Mouse (Mus musculus) spleen, adult 2 months (tissue): ENCODE data around the gene Maco1. TPM values are rescaled to one million over a fixed set of nuclear protein-coding genes. Genes with fewer than 3 reads are reported as not detected.
"Not testable (repeated sequence)": the region's sequence is repeated elsewhere in the genome, so short reads cannot be mapped to it uniquely, and the experiment has no call there.

Experiments
- DNase-seq, 2 experiments: peaks; one replicate each; pipeline versions ENCODE4 v3.0.0 to v3.0.0-alpha.2; 2012 to 2021; ENCODE audit warnings: low spot score in 2 of 2, low read depth in 1 of 2
- H3K27ac ChIP-seq: fragments of 200-500 bp; 2 replicates; pipeline ENCODE4 v1.5.1; 2012; ENCODE audit warnings: low read length, inconsistent platforms; ENCODE audit not compliant: insufficient read depth
- H3K27me3 ChIP-seq: fragments of 200-500 bp; 2 replicates; pipeline ENCODE4 v1.6.1; 2012; ENCODE audit warnings: mild to moderate bottlenecking, moderate library complexity, low read length, inconsistent platforms; ENCODE audit not compliant: control insufficient read depth, insufficient read depth
- H3K36me3 ChIP-seq: fragments of 200-500 bp; 2 replicates; pipeline ENCODE4 v1.6.1; 2012; ENCODE audit warnings: mild to moderate bottlenecking, low read length, inconsistent platforms; ENCODE audit not compliant: control insufficient read depth, insufficient read depth
- H3K4me1 ChIP-seq: fragments of 200-500 bp; 2 replicates; pipeline ENCODE4 v1.6.1; 2011; ENCODE audit warnings: inconsistent platforms; ENCODE audit not compliant: control insufficient read depth, insufficient read depth, insufficient read length
- H3K4me3 ChIP-seq: fragments of 200-500 bp; 2 replicates; pipeline ENCODE4 v1.5.1; 2011; ENCODE audit warnings: mild to moderate bottlenecking, inconsistent platforms; ENCODE audit not compliant: insufficient read depth, insufficient read length; ENCODE audit errors: extremely low read depth
- CTCF ChIP-seq: fragments of 200-500 bp; IDR thresholded peaks from 2 replicates; pipeline ENCODE4 v1.5.1; 2011; ENCODE audit warnings: mild to moderate bottlenecking, inconsistent platforms; ENCODE audit not compliant: insufficient read depth, insufficient read length, insufficient replicate concordance; ENCODE audit errors: extremely low read depth
- POLR2A ChIP-seq: fragments of 200-500 bp; IDR thresholded peaks from 2 replicates; pipeline ENCODE4 v1.6.1; 2011; ENCODE audit warnings: low read depth, low read length, inconsistent platforms
- WGBS: fragments of 180-500 bp; shearing (Covaris S2); methylation state at CpG from one replicate; pipeline ENCODE4 v1.1.7; 2018; 5-methylcytosine and 5-hydroxymethylcytosine counted together
- polyA plus RNA-seq: library from polyadenylated mRNA; depleted of rRNA; stranded (reverse); fragments of >200 nt; gene quantifications from 2 replicates; pipeline ENCODE4 v1.2.3, GENCODE M21; 2012

The Maco1 gene
- polyA plus RNA-seq, 1 experiment = 6.5 TPM

DNA sequence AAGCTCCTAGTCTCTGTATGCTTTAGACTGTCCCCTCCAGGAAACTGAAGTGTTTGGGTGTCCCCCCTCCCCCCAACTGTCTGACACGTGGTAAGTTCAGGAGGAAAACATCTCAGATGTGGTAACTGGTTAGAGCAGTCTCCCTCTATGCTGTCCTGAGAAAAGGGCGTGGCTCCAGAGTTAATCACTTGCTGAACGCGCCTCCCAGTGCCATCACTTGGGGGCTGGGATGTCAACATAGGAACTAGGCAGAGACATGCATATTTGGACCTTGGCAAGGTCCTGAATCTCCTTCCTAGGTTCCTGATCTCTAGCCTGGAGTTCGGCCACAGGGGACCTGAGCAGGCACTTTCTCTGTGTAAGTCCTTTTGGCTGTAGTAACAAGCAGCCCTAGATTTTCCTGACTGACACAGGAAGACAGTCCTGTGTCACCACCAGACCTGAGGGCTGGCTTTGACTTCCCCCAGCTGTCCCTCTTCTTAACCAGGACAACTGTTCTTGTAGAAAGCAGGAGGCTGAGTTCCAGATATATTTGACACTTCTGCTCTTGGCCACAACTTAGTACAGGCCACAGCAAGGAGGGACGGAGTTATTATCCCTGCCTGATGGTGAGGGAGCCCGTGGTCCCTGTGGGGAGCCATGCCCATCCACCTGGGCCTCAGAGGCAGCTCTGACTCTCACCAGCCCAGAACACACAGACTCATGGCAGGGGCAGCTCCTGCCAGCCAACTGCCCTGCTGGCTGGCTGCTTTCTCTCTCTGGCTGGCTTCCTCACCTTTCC lies 56.4 kb downstream of the Maco1 start:
- Histone ChIP-seq H3K27me3 (no peaks in the 10 kb centered on the region), H3K36me3 (no peaks in the 10 kb centered on the region), H3K27ac (peak overlapping the region; percentile 62; the same call in 1 of the 2 replicates), H3K4me1 (peaks cover 7% of the 10 kb centered on the region; the same call in 1 of the 2 replicates), H3K4me3 (no peak overlapping the region)
- WGBS = 27% methylated on average over 7 of the region's 7 CpGs
- DNase-seq = peak in 1 of 2 experiments; percentile 32
- no peak for TF ChIP-seq CTCF
- TF ChIP-seq POLR2A = no peak

DNA sequence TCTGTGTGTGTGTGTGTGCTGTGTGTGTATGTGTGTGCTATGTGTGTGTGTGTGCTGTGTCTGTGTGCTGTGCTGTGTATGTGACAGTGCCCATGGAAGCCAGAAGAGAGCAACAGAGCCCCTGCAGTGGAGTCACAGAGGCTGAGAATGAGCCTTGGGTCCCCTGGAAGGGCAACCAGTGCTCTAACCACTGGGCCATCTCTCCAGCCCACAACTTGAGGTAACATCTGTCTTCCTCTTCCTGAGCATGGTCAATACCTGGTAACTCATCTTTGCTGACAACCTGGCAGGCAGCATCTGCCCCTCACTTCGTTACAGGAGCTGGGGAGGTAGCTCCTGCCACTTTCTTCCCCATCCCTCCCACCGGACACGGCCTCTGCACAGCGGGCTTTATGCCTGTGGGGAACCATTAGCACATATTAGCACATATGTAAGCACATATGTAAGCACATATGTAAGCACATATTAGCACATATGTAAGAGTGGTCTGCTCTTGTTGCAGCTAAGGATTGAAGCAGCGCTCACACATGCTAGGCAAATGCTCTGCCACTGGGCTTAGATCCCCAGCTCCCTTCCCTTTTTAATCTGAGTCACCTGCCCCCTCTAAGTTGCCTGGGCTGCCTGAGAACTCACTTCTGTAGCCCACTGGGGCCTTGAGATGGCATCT lies 57.2 kb downstream of the Maco1 start:
- Histone ChIP-seq H3K36me3 (no peaks in the 10 kb centered on the region), H3K27ac (no peak overlapping the region; the same call in 1 of the 2 replicates), H3K4me1 (peaks cover 7% of the 10 kb centered on the region; the same call in 1 of the 2 replicates), H3K4me3 (no peak overlapping the region), H3K27me3 (no peaks in the 10 kb centered on the region)
- no peak for DNase-seq
- TF ChIP-seq CTCF (no peak), POLR2A (no peak)
- WGBS = 46% methylated on average over 5 of the region's 5 CpGs

DNA sequence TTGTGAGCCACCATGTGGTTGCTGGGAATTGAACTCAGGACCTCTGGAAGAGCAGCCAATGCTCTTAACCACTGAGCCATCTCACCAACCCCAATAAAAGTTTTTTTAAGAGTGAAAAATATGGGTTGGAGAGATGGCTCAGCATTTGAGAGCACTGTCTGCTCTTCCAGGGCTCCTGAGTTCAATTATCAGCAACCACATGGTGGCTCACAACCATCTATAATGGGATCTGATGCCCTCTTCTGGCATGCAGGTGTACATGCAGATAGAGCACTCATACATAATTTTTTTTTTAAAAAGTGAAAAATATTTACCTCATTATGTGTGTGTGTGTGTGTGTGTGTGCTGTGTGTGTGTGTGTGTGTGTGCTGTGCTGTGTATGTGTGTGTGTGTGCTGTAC lies 58.2 kb downstream of the Maco1 start:
- H3K27me3 ChIP-seq = not testable (repeated sequence)

DNA sequence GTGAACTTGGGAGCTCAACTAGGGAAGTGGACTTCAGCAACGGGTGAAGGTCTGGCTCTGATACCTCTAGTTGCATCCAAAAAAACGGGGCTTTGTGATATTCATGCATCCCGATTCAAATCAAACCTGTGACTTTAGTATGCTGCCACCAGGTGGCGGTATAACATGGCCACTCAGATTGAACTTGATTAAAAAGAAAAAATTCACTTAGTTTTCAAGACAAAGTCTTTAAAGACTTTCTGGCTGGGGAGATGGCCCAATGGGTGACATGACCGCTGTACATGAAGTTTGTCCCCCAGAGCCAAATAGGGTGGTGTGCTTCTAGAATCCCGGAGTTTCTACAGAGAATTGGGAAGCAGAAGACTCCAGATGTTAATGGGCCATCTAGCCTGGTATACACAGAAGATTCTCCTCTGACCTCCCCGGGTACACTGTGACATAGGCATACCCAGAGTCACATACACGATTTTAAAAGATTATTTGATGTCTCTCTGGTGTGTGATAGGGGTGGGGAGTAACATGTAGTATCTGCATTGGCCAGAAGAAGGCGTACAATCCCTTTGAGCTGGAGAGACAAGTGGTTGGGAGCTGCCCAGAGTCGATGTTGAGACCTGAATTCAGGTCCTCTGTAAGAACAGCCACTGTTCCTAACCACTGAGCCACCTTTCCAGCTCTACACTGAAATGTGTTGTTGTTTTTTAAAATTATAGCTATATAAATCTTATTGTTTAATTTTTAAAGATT lies 59.8 kb downstream of the Maco1 start:
- Histone ChIP-seq H3K4me1 (peaks cover 7% of the 10 kb centered on the region; the same call in 1 of the 2 replicates), H3K36me3 (no peaks in the 10 kb centered on the region), H3K27ac (no peak overlapping the region), H3K4me3 (no peak overlapping the region), H3K27me3 (no peaks in the 10 kb centered on the region)
- peak; percentile 41 to 46 for DNase-seq
- WGBS = 36% methylated on average over 10 of the region's 10 CpGs
- no peak for TF ChIP-seq POLR2A
- peak; percentile 18; the same call in 1 of the 2 replicates for TF ChIP-seq CTCF

More for the DNA sequence above, 58.2 kb downstream of the Maco1 start:
- not testable (repeated sequence) for H3K27ac ChIP-seq, H3K4me1 ChIP-seq, H3K4me3 ChIP-seq, H3K36me3 ChIP-seq, DNase-seq

DNA sequence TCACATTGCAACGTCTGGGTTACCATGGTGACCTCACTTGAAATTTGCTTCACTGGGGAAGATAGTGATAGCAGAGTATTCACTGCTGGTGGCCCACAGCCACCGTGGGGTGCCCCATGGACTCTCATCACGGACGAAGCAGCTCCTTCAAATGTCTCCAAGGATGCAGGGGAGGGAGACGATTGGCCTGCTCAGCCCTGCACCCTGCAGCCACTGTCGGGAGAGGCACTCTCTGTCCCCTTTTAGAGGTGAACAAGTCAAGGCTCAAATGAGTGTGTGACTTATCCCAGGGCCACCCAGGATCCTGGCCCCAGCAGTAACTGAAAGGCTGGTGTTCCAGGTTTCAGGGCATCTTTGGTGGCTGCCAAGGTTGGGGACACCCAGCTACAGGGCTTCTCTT lies 61.4 kb downstream of the Maco1 start:
- Histone ChIP-seq H3K27me3 (no peaks in the 10 kb centered on the region), H3K36me3 (no peaks in the 10 kb centered on the region), H3K4me1 (peaks cover 7% of the 10 kb centered on the region; the same call in 1 of the 2 replicates), H3K4me3 (no peak overlapping the region), H3K27ac (no peak overlapping the region)
- DNase-seq = no peak
- TF ChIP-seq CTCF (no peak), POLR2A (no peak)
- 84% methylated on average over 6 of the region's 6 CpGs for WGBS

DNA sequence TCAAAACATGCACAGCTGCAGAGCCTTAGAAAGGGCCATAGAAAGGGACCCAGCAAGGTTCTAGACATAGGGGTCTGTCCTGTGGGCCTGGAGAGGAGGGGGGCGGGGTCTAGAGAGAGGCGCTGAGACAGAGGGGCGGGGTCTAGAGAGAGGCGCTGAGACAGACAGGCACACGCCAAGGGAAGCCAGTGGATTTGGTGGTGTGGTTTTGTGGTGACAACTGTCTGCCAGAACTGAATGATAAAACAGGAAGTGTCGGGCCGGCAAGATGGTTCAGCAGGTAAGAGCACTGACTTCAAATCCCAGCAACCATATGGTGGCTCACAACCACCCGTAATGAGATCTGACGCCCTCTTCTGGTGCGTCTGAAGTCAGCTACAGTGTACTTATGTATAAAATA lies 66.2 kb downstream of the Maco1 start:
- DNase-seq = peak; percentile 66 to 79
- WGBS = 8% methylated on average over 10 of the region's 10 CpGs
- Histone ChIP-seq H3K4me3 (no peak overlapping the region), H3K27me3 (no peaks in the 10 kb centered on the region), H3K27ac (no peak overlapping the region), H3K36me3 (no peaks in the 10 kb centered on the region), H3K4me1 (peaks cover 4% of the 10 kb centered on the region; the same call in 1 of the 2 replicates)
- TF ChIP-seq POLR2A (no peak), CTCF (no peak)

GRCm38 (mm10) chr4:134784701-134785100 lies 68.4 kb downstream of the Maco1 start:
- Histone ChIP-seq H3K4me3 (no peak overlapping the region), H3K4me1 (peaks cover 4% of the 10 kb centered on the region; the same call in 1 of the 2 replicates), H3K27ac (no peak overlapping the region), H3K36me3 (no peaks in the 10 kb centered on the region), H3K27me3 (no peaks in the 10 kb centered on the region)
- no peak for DNase-seq
- 74% methylated on average over 5 of the region's 5 CpGs for WGBS
- no peak for TF ChIP-seq CTCF
- no peak for TF ChIP-seq POLR2A
